Mouse (Mus musculus) lung, embryonic 16.5 days (tissue): ENCODE results near the gene Olfr703. TPM values are rescaled to one million over a fixed set of nuclear protein-coding genes. Genes with fewer than 3 reads are reported as not detected.

Experiments
- ATAC-seq: fragments of 200-750 bp; cut with Nextera tagmentation; 2 replicates; pipeline ENCODE4 v1.8.0; 2017; ENCODE audit warnings: low read depth, mild to moderate bottlenecking, moderate library complexity
- H3K27ac ChIP-seq: fragments of 300-500 bp; sonication (generic); 2 replicates; pipeline ENCODE4 v1.5.1; 2014; ENCODE audit warnings: mild to moderate bottlenecking, control low read depth, low read length
- H3K27me3 ChIP-seq: fragments of 300-500 bp; sonication (generic); 2 replicates; pipeline ENCODE4 v1.6.1; 2014; ENCODE audit warnings: low read depth, low read length, mixed read lengths; ENCODE audit not compliant: control insufficient read depth, insufficient read depth
- H3K36me3 ChIP-seq: fragments of 300-500 bp; sonication (generic); 2 replicates; pipeline ENCODE4 v1.6.1; 2014; ENCODE audit warnings: low read length; ENCODE audit not compliant: control insufficient read depth, insufficient read depth
- H3K4me1 ChIP-seq: fragments of 300-500 bp; sonication (generic); replicated peaks from 2 replicates; pipeline ENCODE4 v1.6.1; 2014; ENCODE audit warnings: low read length, mixed read lengths; ENCODE audit not compliant: control insufficient read depth, insufficient read depth
- H3K4me2 ChIP-seq: fragments of 300-500 bp; sonication (generic); 2 replicates; pipeline ENCODE4 v1.6.1; 2014; ENCODE audit warnings: low read depth, low read length, control low read depth
- H3K4me3 ChIP-seq: fragments of 300-500 bp; sonication (generic); 2 replicates; pipeline ENCODE4 v1.5.1; 2014; ENCODE audit warnings: mild to moderate bottlenecking, low read length, control low read depth
- H3K9ac ChIP-seq: fragments of 300-500 bp; sonication (generic); 2 replicates; pipeline ENCODE4 v1.6.1; 2014; ENCODE audit warnings: low read length, control low read depth
- H3K9me3 ChIP-seq: fragments of 300-500 bp; sonication (generic); 2 replicates; pipeline ENCODE4 v1.6.1; 2016; ENCODE audit warnings: low read length; ENCODE audit not compliant: control insufficient read depth
- WGBS: fragments of 180-500 bp; shearing (Covaris S2); extraction: QIAGEN DNeasy Blood & Tissue Kit; methylation state at CpG from one replicate; pipeline ENCODE4 v1.1.7; 2014; 5-methylcytosine and 5-hydroxymethylcytosine counted together
- polyA plus RNA-seq: library from polyadenylated mRNA; unstranded; fragments of >200 nt; fragmentation: Nextera tagmentation; extraction: Ambion mirVana; gene quantifications from 2 replicates; pipeline ENCODE4 v1.2.1, GENCODE M21; 2015

Olfr703 gene
- polyA plus RNA-seq = not detected in 2 replicates

GRCm38 (mm10) chr7:106843060-106843459 is at the start of gene Olfr703:
Gene Olfr703, plus strand, starts transcription at chr7:106843360.
- Histone ChIP-seq H3K9me3 (no peaks in the 10 kb centered on the region), H3K27ac (no peak within 1 kb of the TSS), H3K36me3 (no peaks in the 10 kb centered on the region), H3K9ac (no peak within 1 kb of the TSS), H3K4me2 (no peak within 1 kb of the TSS), H3K27me3 (no peaks in the 10 kb centered on the region), H3K4me1 (no peaks in the 10 kb centered on the region), H3K4me3 (no peak within 1 kb of the TSS)
- ATAC-seq = no peak
- 52% methylated on average over 2 of the region's 2 CpGs for WGBS

- H3K9me3 ChIP-seq = no peaks in the 10 kb centered on the region
- no peaks in the 10 kb centered on the region for H3K27me3 ChIP-seq
- no peak within 1 kb of the TSS for H3K4me3 ChIP-seq
- no peak within 1 kb of the TSS for H3K4me2 ChIP-seq
- no peak within 1 kb of the TSS for H3K27ac ChIP-seq
- H3K4me1 ChIP-seq = no peaks in the 10 kb centered on the region
- no peak for ATAC-seq
- no peaks in the 10 kb centered on the region for H3K36me3 ChIP-seq
- no peak within 1 kb of the TSS for H3K9ac ChIP-seq
- 88% methylated on average over 1 of the region's 1 CpGs for WGBS
These were observed 34.4 kb upstream of the Olfr703 start, which contains the start of gene Olfr700 for GRCm38 (mm10) chr7:106808734-106809133. Gene Olfr700, minus strand, starts transcription at chr7:106808834.

DNA sequence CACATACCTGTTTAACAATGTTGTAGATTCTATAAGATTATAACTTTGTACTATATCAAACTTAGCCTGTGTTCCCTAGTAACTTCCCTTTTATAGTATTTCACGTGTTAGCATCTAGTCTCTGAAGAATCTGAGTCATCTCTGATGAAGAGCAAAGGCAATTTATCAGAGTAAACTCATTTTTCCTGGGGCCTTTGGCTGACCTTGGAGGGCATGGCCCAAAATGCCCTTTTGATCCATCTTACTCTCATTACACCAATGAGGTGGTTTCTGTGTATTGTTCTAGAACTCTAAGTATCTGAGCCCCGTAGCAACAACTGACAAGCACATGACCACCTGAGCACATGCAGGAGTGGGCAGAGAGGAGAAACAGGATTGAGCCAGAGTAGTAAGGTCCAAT is 29.3 kb upstream of the Olfr703 start, which contains the start of gene Olfr701:
TSS of gene Olfr701 (plus strand) at position 301 of the 400 bp plus-strand sequence.
- no peaks in the 10 kb centered on the region for H3K4me1 ChIP-seq
- H3K36me3 ChIP-seq = no peaks in the 10 kb centered on the region
- H3K27ac ChIP-seq = no peak within 1 kb of the TSS
- H3K9me3 ChIP-seq = no peaks in the 10 kb centered on the region
- no peak for ATAC-seq
- no peak within 1 kb of the TSS for H3K4me2 ChIP-seq
- no peak within 1 kb of the TSS for H3K4me3 ChIP-seq
- no peaks in the 10 kb centered on the region for H3K27me3 ChIP-seq
- 57% methylated on average over 2 of the region's 2 CpGs for WGBS
- H3K9ac ChIP-seq = no peak within 1 kb of the TSS

DNA sequence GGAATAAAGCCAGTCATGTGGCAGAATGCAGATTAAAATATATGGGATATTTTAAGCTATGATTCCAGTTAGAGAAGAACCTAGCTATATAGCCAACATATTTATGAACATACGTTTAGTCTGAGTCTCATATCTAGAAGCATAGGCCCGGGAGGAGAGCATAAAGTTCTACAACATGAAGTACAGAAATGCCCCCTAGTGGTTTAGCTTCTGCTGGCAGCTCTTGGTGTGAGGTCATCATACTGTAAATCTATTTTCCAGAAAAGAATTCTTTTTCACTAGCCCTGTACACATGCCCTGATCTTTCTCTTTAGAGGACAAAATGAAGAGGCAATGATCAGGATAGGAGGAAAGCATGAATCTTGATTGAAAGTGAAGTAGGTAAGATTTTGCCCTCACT is 27.4 kb upstream of the Olfr703 start:
- Histone ChIP-seq H3K27me3 (no peaks in the 10 kb centered on the region), H3K9me3 (no peaks in the 10 kb centered on the region; the same call in 1 of the 2 replicates), H3K9ac (no peak overlapping the region), H3K4me3 (no peak overlapping the region), H3K27ac (no peak overlapping the region), H3K36me3 (no peaks in the 10 kb centered on the region), H3K4me2 (no peak overlapping the region), H3K4me1 (no peaks in the 10 kb centered on the region)
- no peak for ATAC-seq
- 34% methylated on average over 2 of the region's 2 CpGs for WGBS

GRCm38 (mm10) chr7:106818414-106818813 is 24.7 kb upstream of the Olfr703 start:
- H3K4me2 ChIP-seq = no peak overlapping the region
- no peak overlapping the region for H3K9ac ChIP-seq
- no peaks in the 10 kb centered on the region; the same call in 1 of the 2 replicates for H3K9me3 ChIP-seq
- no peaks in the 10 kb centered on the region for H3K4me1 ChIP-seq
- no peak overlapping the region for H3K27ac ChIP-seq
- no peak overlapping the region for H3K4me3 ChIP-seq
- no peaks in the 10 kb centered on the region for H3K27me3 ChIP-seq
- ATAC-seq = no peak
- H3K36me3 ChIP-seq = no peaks in the 10 kb centered on the region

GRCm38 (mm10) chr7:106833793-106834192 is 9.4 kb upstream of the Olfr703 start, which contains the start of gene Olfr702:
Gene Olfr702, minus strand, starts transcription at chr7:106833893.
- Histone ChIP-seq H3K9ac (no peak within 1 kb of the TSS), H3K36me3 (no peaks in the 10 kb centered on the region), H3K4me1 (no peaks in the 10 kb centered on the region), H3K9me3 (no peaks in the 10 kb centered on the region), H3K4me3 (no peak within 1 kb of the TSS), H3K27ac (no peak within 1 kb of the TSS), H3K27me3 (no peaks in the 10 kb centered on the region), H3K4me2 (no peak within 1 kb of the TSS)
- ATAC-seq = no peak

- Histone ChIP-seq H3K4me3 (no peak within 1 kb of the TSS), H3K36me3 (no peaks in the 10 kb centered on the region), H3K27ac (no peak within 1 kb of the TSS), H3K4me1 (no peaks in the 10 kb centered on the region), H3K4me2 (no peak within 1 kb of the TSS), H3K9ac (no peak within 1 kb of the TSS), H3K27me3 (no peaks in the 10 kb centered on the region), H3K9me3 (no peaks in the 10 kb centered on the region)
- ATAC-seq = no peak
These were observed 19.7 kb downstream of the Olfr703 start, which contains the start of gene Olfr704 for GRCm38 (mm10) chr7:106862885-106863284. Gene Olfr704, plus strand, starts transcription at chr7:106863185.

DNA sequence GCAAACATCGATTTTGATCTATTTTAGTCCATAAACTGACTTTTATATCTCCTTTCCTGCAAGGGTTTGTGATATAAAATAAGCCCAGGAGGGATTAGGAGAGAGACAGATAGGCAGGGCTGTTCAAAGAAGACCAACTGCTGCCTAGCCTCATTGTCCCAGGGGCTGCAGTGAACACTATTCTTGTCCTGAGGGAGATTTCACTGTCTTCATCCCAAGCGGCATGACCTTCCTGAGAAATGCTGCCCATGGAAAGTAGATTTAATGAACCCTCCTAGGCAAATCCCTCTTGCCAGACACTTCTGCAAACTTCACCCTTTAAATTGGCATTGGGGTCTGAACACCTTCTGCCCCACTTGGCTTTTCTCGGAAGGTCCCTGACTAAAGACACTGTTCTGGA is 33.6 kb downstream of the Olfr703 start, which contains the start of gene Olfr705:
TSS of gene Olfr705 (minus strand) at position 101 of the 400 bp plus-strand sequence.
- no peaks in the 10 kb centered on the region for H3K36me3 ChIP-seq
- WGBS = 78% methylated on average over 3 of the region's 3 CpGs
- no peaks in the 10 kb centered on the region for H3K9me3 ChIP-seq
- H3K4me1 ChIP-seq = no peaks in the 10 kb centered on the region
- no peak within 1 kb of the TSS for H3K9ac ChIP-seq
- no peak within 1 kb of the TSS for H3K4me3 ChIP-seq
- H3K27ac ChIP-seq = no peak within 1 kb of the TSS
- H3K4me2 ChIP-seq = no peak within 1 kb of the TSS
- ATAC-seq = no peak
- no peaks in the 10 kb centered on the region for H3K27me3 ChIP-seq

DNA sequence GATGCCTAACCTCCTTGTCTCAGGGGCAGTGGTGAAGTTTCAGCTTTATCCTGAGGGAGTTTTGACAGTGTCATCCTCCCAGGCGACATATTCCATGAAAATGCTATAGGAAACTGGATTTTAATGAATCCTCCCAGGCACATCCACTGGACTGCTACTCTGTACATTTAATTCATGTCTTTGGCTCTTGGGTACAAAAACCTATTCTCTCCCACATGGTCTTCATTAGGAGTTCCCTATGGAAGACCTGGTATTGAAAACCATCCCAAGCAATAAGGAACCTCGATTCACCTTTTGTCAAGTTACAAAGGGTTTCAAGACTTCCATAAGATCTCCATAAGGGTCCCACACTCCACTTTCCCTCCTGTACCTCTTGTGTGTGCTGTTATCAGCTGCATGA is 44.9 kb downstream of the Olfr703 start, which contains the start of gene Olfr706:
TSS of gene Olfr706 (minus strand) at position 101 of the 400 bp plus-strand sequence.
- H3K9me3 ChIP-seq = no peaks in the 10 kb centered on the region
- H3K4me2 ChIP-seq = no peak within 1 kb of the TSS
- H3K27me3 ChIP-seq = no peaks in the 10 kb centered on the region
- H3K4me1 ChIP-seq = no peaks in the 10 kb centered on the region
- 75% methylated on average over 2 of the region's 2 CpGs for WGBS
- H3K4me3 ChIP-seq = no peak within 1 kb of the TSS
- no peak within 1 kb of the TSS for H3K27ac ChIP-seq
- ATAC-seq = no peak
- no peak within 1 kb of the TSS for H3K9ac ChIP-seq
- H3K36me3 ChIP-seq = no peaks in the 10 kb centered on the region
